Mouse (Mus musculus): ENCODE measurements around the gene Ogfr.

- TF ChIP-seq POLR2A (IDR thresholded peaks at IDR 0.05; ENCODE audit: insufficient read length, low read depth) (no peak), MYOD1 (IDR thresholded peaks at IDR 0.05; ENCODE audit: control insufficient read depth in 1 of 3, insufficient read length in 2 of 3, low read depth in 2 of 3) (no peak), POLR2AphosphoS2 (IDR thresholded peaks at IDR 0.05; ENCODE audit: insufficient read length, low read depth) (no peak), USF1 (IDR thresholded peaks at IDR 0.05; ENCODE audit: low read depth) (no peak), MYOG (IDR thresholded peaks at IDR 0.05; ENCODE audit: control insufficient read depth in 1 of 3, insufficient read depth in 1 of 3, insufficient read length in 2 of 3, low read depth in 2 of 3) (no peak), MAX (IDR thresholded peaks at IDR 0.05; ENCODE audit: low read depth) (no peak), E2F4 (IDR thresholded peaks at IDR 0.05; ENCODE audit: insufficient read depth) (no peak), CEBPB (IDR thresholded peaks at IDR 0.05; ENCODE audit: insufficient read depth, poor library complexity, severe bottlenecking) (no peak), SRF (IDR thresholded peaks at IDR 0.05; ENCODE audit: control insufficient read depth, insufficient read length, low read depth) (no peak)
Measured at GRCm38 (mm10) chr2:180611882-180612281, 22.8 kb downstream of the Ogfr start.

Data from myocyte (in vitro differentiated cells).